Mouse (Mus musculus) lung, postnatal 25 days (tissue): ENCODE results near the gene Pofut2.
"Not testable (repeated sequence)": the region's sequence is repeated elsewhere in the genome, so short reads cannot be mapped to it uniquely, and the experiment has no call there.

Source experiments
- DNase-seq: peaks from one replicate; pipeline ENCODE4 v3.0.0; 2022; ENCODE audit warnings: low spot score

Gene Pofut2

DNA sequence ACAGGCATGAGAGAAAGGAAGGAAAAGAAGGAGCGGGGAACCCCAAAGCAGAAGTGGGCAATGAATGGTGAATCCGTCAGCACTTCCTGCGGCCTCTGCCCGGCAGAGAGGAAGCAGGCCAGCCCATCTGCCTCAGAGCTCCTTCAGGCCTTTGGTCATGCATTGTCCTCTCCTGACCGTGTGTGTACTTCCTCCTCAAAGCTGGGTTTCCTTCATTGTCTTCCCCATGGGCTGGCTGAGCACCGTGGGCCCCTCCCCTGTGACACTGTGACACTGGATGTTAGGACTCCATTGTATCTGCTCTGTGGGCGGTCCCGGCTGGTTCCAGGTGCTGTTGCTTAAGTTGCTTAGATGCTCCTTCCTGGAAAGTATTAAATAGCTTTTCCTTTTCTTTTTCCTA is 7.3 kb downstream of the Pofut2 start:
- peak; percentile 54 for DNase-seq

- no peak for DNase-seq
Observed at GRCm38 (mm10) chr10:77267027-77267426, 8.0 kb downstream of the Pofut2 start.

DNA sequence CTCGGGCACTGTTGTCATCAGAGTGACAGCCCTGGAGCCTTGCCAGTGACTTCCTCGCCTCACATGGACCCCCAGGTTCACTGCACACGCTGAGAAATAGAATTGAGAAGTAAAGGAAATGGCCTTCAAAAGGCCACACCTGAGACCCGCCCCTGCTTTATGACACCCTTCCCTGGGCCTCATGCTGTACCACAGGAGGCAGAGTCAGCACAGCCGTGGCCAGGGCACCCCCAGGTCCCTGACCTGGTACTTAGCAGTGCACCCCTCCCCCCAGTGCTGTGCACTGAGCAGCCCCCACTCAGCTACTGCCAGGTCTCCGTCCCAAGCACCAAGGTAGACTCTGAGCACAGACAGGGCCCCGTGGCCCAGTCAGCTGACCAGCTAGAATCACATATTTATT is 10.1 kb downstream of the Pofut2 start:
- DNase-seq = no peak

DNA sequence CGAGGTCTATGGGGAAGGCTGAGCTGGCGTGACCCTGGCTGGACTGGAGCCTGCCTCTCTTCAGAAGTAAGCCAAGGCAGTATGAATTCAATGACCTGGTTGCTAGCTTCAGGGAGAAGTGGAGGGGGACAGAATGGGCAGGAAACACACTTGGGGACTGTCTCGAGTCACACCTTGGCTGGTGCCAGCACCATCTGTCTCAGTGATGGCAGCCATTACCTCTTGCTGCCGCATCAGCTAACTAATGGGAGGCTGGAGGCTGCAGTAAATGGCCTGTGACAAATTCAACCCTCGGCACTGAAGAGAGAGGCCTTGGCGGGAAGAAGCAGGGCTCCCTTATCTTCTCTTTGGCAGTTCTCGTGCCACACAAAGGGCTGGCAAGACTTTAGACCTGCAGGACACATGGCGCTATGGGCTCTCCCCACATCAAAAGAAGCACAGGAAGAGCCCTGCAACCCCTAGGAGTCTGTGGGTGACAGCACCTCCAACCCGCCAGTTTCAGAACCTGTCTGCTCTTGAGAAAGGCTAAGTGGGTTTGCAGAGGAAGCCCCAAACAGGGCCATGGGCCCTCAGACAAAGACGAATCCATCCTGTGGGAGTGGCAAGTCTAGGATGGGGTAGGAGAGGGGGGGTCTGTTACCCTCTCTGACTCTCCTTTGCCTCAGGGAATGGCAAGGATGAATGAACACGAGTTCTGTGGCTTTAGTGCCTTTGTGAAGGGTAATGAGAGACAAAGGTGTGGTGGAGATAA is 14.1 kb downstream of the Pofut2 start:
- no peak for DNase-seq

GRCm38 (mm10) chr10:77273798-77274197 is 14.8 kb downstream of the Pofut2 start:
- DNase-seq = no peak

- DNase-seq = not testable (repeated sequence)
Observed at GRCm38 (mm10) chr10:77282085-77282484, 23.1 kb downstream of the Pofut2 start.

- peak; percentile 74 for DNase-seq
Observed at GRCm38 (mm10) chr10:77282822-77283221, 23.8 kb downstream of the Pofut2 start.

DNA sequence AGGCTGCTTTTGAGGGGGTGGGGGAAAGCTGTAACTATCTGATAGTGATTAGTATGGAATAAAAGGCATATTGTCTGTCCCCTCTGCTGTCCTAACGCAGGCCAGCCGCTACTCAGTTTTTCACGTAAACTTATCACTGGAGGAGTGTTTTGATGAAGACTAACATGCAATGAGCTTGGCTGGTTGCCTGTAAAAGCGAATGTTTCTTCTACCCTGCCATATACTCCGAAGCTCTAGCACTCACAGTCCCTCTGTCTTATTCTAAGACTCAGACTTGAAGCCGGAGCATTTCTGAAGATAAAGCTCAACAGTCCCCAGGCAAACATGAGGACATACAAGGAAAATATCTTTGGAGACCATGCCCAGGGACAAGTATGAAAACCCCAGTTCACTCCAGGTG is 25.8 kb downstream of the Pofut2 start:
- DNase-seq = no peak

DNA sequence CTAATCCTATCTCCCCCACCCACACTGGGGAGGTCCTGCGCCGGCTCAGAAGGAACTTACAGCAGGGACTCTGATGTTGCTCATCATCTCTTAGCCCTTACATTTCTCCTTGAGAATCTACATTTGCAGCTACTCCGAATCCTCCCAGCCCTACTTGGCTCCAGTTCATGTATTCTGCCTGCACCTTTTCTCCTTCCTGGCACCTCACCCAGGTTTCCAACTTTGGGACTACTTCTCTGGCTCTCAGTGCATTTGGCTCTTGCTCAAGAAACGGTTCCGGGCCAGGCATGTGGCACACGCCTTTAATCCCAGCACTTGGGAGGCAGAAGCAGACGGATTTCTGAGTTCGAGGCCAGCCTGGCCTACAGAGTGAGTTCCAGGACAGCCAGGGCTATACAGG is 28.6 kb downstream of the Pofut2 start:
- DNase-seq = no peak

DNA sequence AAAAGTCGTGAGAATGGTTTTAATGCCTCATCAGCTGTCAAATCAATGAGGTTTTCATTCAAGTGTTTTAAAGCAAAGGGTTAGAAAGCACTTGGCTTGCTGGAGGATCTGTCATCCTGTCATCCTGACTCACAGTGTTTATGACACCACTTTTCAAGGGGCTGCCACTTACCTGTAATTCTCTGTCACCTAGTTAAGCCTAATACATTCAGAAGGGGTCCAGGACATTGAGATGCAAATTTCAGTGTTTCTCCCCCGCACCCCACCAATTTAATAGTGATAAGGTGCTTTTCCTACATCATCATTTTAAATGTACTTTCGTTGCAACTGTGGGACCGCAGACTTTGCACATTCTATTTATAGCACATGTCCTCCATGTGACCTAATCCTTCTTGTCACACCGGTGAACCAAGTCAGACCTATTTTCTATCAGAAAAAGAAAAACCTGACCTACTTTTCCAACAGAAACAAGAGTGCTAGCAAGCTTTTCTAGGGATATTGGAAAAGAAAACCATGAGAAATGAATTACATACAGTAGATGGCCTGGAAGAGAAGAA is 29.7 kb downstream of the Pofut2 start:
- no peak for DNase-seq

GRCm38 (mm10) chr10:77289559-77289958 is 30.5 kb downstream of the Pofut2 start:
- no peak for DNase-seq

DNA sequence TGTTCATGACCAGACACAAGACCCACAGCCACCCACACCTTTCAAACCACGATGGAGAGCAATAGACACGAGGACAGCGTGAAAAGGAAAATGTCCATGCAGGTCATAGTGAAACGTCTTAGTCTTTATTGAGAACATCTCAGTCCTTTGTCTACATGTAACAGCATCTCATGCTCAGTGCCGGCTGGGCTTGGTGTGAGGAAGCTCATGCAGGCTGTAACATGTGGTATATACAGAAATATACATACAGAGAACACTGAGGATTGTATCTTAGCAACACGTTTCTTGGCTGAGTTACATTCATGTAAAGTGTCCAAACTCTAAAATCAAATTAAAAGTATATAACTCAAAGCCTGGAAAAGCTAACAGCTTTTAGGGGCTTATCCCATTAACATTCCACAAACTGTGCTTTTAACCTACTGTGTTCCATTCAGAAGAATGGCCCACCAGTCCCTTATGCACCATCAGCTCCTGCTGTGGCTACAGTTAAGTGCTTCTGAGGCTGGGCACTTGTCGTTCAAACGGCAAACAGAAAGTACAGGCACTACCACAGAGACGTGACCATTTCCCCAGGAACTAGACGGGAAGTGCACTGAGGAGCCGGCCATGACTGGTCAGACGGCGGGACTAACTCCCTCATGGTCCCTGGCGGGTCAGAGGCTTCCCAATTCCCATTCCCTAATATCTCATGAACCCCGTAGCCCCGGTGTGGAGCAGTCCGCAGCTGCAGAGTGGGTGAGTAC is 31.8 kb downstream of the Pofut2 start:
- no peak for DNase-seq

DNA sequence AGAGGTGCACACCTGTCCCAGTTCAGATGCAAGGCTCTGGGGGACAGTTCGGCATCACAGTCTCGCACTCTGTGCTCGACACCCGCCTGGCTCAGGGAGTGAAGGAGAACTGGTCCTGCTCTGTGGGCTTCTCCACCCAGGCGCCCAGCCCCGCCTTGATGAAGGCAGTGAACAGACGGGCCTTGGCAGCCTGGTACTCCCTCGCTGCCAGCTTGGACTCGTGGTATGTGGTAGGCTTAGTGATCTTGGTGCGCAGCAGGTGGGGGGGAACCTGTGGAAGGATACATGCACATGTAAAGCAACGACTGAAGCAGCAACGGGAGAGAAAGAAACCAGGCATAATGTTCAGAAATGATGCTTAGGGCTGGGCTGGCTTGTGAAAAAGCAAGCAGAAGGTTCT is 35.7 kb downstream of the Pofut2 start:
- DNase-seq = no peak

- DNase-seq = no peak
Observed at GRCm38 (mm10) chr10:77298621-77299020, 39.6 kb downstream of the Pofut2 start.

- no peak for DNase-seq
Observed at GRCm38 (mm10) chr10:77299194-77299593, 40.2 kb downstream of the Pofut2 start.

- no peak for DNase-seq
Observed at GRCm38 (mm10) chr10:77300237-77300933, 41.4 kb downstream of the Pofut2 start.

GRCm38 (mm10) chr10:77300934-77301297 is 41.9 kb downstream of the Pofut2 start:
- no peak for DNase-seq

DNA sequence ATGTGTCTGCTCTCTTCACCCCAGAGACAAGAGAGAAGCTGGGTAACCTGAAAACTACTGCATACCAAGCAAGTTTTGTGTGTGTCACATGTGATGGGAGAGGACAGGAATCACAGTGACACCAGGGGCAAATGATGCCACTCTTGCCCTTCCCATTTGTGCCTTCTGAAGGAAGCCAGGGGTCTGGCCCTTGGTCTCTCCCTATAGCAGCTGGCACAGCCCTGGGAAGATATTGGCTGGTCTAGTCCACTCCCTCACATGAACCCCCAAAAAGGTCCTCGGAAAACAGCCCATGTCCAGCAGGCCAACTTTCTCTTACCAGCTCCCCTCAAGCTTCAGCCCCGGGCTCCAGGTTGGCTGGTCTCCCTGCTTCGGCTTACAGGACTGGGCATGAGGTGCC is 45.3 kb downstream of the Pofut2 start:
- DNase-seq = no peak

- no peak for DNase-seq
Observed at GRCm38 (mm10) chr10:77304840-77305533, 46.0 kb downstream of the Pofut2 start.

- no peak for DNase-seq
Observed at GRCm38 (mm10) chr10:77305766-77306165, 46.7 kb downstream of the Pofut2 start.

DNA sequence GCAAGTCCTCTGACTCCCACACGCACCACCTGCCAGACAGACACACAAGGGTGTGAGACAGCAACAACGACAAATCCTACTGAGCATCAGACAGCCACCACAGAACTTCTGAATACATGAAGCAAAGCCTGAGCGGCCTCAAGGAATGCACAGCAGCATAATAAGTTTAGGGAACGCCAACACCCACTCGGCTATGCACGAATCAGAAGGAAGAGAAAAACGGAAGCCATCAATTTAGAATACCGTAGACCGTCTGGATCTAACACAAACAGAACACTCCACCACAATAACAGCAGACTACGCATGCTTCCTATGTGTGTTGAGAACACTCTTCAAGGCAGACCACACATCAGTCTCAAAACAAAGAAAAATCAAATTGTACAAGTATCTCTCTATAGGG is 50.0 kb downstream of the Pofut2 start:
- no peak for DNase-seq

GRCm38 (mm10) chr10:77314711-77315266 is 55.8 kb downstream of the Pofut2 start:
- peak; percentile 14 for DNase-seq
